Mouse (Mus musculus) left cerebral cortex, postnatal 25 days (tissue): ENCODE measurements around the gene Oscar. TPM values are rescaled to one million over a fixed set of nuclear protein-coding genes. Genes with fewer than 3 reads are reported as not detected.

ENCODE experiments used
- DNase-seq, 2 experiments: peaks; one replicate each; pipeline ENCODE4 v3.0.0; 2022; ENCODE audit warnings: low spot score in 2 of 2, mixed read lengths in 1 of 2
- intact Hi-C: fragments of 180-260 bp; cut with DNase I; formaldehyde crosslinking; loops from one replicate; pipeline ENCODE4 v1.15.1; 2025
- total RNA-seq, 2 experiments: library from RNA; stranded (reverse); gene quantifications; 2 replicates each; pipeline ENCODE4 v1.2.3; 2021

Gene Oscar
- 1 to 10 TPM in 1 of 2 experiments, under 1 TPM in 1; 0.66 to 1.1 TPM for total RNA-seq

- intact Hi-C loops = no loop called here
- DNase-seq = no peak
These were observed at the start of gene Oscar for GRCm38 (mm10) chr7:3616057-3616388. Gene Oscar (minus strand): TSS chr7:3616157.

GRCm38 (mm10) chr7:3665215-3666114 lies 49.5 kb upstream of the Oscar start, which contains the start of gene Leng1:
Gene Leng1 (minus strand): TSS chr7:3665840.
- intact Hi-C loops = loop anchor here (1.0 kb wide), 1 partner anchor 20 kb away; the partner anchor contains the start of gene Cnot3
- peak; percentile 96 to 99 for DNase-seq

- intact Hi-C loops = loop anchor here (1.0 kb wide), 1 partner anchor 19 kb away; the partner anchor contains the start of gene Cnot3
- no peak for DNase-seq
These were observed 48.7 kb upstream of the Oscar start for GRCm38 (mm10) chr7:3664524-3665214.

DNA sequence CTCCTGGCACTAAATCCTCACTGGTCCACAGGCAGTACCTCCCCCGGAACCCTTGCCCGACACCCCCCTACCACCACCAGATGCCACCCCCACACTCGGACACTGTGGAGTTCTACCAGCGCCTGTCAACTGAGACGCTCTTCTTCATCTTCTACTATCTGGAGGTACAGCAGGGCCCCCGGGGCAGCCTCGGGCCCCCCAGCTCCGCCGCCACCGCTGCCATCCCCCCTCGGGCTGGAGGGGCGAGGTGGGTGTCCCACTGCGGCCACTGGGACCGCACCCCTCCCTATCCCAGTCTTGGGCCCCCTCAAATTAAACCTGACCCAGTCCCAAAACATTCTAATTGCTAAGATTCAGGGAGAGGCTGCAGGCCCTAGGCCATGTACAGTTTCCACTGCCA lies 42.6 kb upstream of the Oscar start:
- intact Hi-C loops = no loop called here
- no peak for DNase-seq

DNA sequence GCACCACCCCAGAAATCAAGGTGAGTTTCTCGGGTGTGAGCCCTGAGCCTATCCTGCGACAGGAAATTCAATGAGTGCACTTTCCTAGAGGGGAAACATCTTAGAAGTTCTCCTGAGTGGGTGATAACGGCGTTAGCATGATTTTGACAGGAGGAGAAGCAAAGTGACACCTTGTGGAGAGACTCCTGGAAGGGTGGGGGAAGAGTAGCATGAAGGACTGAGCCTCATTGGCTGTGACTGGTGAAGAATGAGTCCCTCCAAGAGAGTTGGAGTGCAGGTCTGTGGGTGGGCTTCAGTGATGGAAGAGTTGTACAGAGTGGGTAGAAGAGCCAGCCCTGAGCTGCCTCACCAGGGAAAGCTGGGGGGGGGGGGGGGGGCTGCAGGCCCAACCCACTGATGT lies 41.0 kb upstream of the Oscar start:
- peak in 1 of 2 experiments; percentile 52 for DNase-seq
- intact Hi-C loops = no loop called here

DNA sequence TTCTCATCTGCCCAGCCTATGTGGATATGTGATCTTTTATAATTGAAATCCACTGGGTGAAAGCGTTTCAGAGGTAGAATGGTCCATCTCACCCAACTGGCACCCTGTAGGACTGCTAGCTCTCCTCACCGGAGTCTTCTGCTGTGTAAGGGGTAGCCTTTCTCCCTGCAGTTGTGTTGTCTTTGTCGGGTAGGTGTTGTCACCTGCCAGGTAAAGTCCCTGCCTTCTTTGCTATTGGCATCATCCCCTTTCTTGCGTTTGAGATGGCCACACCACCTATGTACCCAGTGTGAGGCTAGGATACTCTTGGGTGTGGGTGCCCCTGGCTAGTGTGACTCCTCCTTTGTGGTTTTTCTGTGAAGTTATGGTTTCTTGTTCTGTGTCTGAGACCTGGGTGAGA lies 30.7 kb upstream of the Oscar start:
- DNase-seq = no peak
- intact Hi-C loops = no loop called here

GRCm38 (mm10) chr7:3646188-3646587 lies 30.2 kb upstream of the Oscar start:
- no peak for DNase-seq
- intact Hi-C loops = no loop called here

DNA sequence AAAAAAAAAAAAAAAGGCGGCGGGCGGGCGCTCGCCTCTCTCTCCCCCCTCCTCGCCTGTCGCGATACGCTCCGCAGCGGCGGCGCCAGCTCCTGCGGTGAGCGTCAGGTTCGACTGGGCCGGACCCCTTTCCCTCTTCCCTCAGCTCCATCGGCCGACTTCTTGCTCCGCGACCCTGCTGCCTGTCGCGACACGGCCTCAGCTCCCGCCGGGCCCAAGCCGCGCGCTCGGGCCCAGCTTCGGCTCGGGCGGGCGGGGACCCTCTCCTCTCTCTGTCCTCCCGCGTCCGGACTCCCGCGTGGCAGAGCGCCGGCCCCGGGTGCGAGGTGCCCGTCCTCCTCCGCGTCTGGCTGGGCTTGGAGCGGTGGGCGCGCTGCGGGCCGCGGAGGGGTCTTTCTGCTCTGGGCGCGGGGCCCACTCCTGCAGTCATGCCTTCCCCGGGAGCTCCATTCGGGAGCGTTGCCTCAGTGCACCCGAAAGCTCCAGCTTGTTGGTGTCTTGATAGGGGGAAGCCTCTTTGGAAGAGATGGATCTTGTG lies 29.6 kb upstream of the Oscar start:
- DNase-seq = peak; percentile 17 to 39
- intact Hi-C loops = loop anchor here (1.0 kb wide), 1 partner anchor 20 kb away; the partner anchor contains the start of gene Leng1

DNA sequence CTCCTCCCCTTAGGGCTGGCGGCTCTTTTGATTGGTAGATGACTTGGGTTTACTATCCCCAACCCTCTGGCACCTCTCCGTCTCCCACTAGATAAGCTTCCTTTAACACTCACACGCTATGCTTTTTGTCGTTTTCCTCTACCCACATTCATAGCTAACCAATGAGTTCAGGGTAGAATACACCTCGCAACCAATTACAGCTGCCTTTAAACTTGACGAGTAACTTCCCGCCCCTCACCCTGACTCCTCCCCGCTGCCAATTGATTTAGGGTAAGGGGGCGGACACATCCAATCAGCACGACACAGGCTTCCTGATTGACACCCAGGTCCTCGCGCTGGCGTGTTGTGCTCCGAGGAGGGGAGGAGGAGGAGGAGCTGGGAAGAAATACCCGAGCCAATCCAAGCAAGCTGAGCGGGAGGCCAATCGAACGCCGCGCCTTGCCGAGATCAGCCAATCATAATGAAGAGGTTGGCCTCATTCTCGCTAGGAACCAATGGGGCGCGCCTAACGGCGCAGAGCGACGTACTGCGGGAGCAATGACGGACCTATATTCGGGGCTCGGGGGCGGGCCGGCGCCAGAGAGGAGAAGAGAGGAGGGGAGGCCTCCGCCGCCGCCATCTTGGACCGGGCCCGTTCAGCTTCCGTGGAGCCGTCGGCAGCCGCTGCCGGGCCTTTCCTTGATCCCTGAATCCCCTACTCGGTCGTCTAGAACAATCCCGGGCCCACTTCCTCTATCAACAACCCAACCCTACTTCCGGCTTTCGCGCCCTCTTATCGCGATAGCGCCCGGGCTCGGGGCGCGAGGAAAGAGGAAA lies 28.9 kb upstream of the Oscar start, which contains the start of gene Cnot3:
Gene Cnot3 (plus strand): TSS at position 597 of the 816 bp plus-strand sequence.
- intact Hi-C loops = loop anchor here (1.0 kb wide), 1 partner anchor 20 kb away; the partner anchor contains the start of gene Leng1

GRCm38 (mm10) chr7:3644348-3644671 lies 28.4 kb upstream of the Oscar start:
- intact Hi-C loops = no loop called here
- DNase-seq = no peak

More for the DNA sequence above, 28.9 kb upstream of the Oscar start, which contains the start of gene Cnot3:
- peak; percentile 99 to 100 for DNase-seq

- no peak for DNase-seq
- intact Hi-C loops = no loop called here
These were observed 27.9 kb upstream of the Oscar start for GRCm38 (mm10) chr7:3643843-3644242.

GRCm38 (mm10) chr7:3643412-3643811 lies 27.5 kb upstream of the Oscar start:
- intact Hi-C loops = no loop called here
- DNase-seq = no peak

- no peak for DNase-seq
- intact Hi-C loops = no loop called here
These were observed 14.5 kb upstream of the Oscar start for GRCm38 (mm10) chr7:3630478-3630815.

DNA sequence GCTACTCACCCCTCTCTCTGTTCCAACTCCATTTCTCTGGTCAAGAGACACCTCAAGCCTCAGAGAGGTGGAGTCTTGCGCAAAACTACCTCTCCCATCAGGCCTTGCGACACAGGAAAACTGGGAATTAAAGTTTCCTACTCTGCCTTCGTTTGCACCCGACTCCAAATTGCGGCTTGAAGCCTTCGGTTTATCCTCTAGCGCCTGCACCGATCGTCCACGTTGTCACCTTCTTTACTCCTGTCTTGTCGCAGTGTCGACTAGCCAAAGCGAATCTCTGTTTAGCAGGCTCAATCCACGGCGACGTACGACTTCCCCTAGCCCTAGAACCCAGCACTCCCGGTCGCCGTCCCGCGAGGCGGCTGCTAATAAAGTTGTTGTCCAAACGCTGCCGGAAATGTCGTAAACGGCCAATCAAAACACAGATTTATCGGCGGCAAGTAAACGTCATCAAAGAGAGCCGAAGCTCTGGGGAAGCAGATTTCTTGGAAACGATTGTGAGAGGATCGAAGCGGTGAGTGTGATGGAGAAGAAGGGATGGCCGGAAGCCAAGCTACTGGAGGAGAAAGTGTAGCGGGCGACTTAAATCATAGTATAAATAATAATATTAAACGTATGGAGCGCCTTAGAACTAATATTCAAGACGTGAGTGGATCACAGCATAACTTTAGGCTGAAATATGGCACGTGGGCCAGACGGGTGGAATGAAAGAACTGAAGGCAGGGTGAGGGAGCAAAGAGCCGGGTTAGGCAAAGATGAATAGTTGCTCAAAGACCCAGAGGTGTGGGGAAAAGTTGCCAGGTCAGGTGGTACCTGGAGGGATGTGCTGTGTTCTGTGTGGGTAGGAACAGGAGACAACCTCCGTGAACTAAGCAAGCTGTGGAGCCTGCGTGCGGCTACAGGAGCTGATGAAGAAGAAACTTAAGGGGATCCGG lies 13.9 kb upstream of the Oscar start, which contains the start of the genes Tfpt and Prpf31:
Gene Tfpt (minus strand): TSS at position 387 of the 935 bp plus-strand sequence.
Gene Prpf31 (plus strand): TSS at position 443 of the 935 bp plus-strand sequence.
- intact Hi-C loops = loop anchor here (1.0 kb wide), 1 partner anchor 13 kb away; the partner anchor contains the start of gene Ndufa3
- peak; percentile 96 to 98 for DNase-seq

DNA sequence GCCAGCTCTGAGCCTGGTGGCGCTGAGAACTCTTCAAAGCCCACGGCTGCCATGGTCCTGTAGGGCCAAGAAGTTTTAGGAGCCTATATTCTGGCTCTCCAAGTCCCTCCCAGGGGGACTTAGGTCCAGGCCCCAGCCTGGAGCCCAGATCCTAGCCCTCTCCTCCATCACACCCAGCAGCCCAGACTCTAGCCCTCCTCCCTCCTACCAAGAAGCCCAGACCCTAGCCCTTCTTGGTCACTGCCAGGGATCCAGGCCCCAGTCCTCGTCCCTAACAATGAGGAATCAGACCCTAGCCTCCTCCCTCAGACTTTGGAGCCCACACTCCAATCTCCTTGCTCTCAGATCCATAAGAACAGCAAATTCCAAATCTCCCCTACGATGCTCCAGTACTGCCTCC lies 13.1 kb upstream of the Oscar start:
- intact Hi-C loops = loop anchor here (1.0 kb wide), 1 partner anchor 12 kb away; the partner anchor contains the start of gene Ndufa3

DNA sequence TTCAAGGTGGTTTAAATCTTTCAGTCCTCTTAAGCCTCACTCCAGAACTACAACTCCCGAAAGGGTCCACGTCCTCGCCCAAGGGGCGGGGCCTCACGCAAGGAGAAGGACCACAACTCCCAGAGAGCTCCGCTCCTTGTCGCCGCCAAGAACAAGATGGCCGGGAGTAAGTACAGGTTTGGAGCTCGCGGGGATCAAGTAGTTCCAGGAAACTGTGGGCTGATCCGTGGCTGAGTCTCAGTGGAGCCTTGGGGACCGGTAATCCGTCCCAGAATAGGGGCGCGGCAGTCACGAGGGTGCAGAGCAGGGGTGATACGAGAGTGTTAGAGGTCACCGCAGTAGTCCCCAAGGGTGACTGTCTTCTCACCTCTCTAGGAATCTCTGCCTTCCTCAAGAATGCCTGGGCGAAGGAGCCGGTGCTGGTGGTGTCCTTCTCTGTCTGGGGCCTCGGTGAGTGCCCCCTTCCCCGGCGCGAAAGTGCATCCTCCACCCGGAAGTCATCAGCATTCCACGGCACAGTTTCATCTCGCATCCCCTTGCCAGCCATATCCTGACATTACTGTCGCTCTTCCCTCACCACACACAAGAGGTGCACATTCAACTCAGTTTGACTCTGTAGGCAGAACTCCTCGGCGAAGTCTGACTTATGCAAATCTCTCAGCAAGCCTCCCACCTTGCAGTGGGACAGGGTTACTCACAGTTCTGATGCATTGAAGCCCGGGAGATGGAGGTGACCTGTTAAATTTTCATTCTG lies 1.5 kb upstream of the Oscar start, which contains the start of gene Ndufa3:
Gene Ndufa3 (plus strand): TSS at position 132 of the 754 bp plus-strand sequence.
- intact Hi-C loops = loop anchor here (1.0 kb wide), 1 partner anchor 12 kb away; the partner anchor contains the start of genes Prpf31 and Tfpt

More for the DNA sequence above, 13.1 kb upstream of the Oscar start:
- DNase-seq = no peak

More for the DNA sequence above, 1.5 kb upstream of the Oscar start, which contains the start of gene Ndufa3:
- DNase-seq = peak; percentile 87 to 95
